ENCODE assay signal across 18 mouse cellular contexts in the genomic region with DNA sequence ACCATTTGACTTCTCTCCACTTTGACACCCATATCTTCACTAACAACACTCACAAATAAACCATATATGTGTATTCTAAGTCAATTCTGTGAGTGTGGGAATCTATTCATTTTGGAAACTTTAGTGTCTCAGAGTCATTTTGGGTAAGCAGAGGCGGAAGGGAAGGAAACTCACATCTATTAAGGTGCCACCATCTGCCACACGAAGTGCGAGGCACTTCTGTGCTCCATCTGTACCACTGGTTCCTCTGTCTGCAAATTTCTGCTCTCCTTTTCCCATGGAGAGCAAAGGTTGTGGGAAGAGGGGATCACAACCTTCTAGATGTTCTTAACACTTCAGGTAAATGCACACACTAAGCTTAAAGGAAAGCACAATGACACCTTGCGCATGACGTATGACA. TPM values are rescaled to one million over a fixed set of nuclear protein-coding genes. Genes with fewer than 3 reads are reported as not detected.
DNase-seq lines count a peak whose midpoint lies in the region; ATAC-seq lines count a peak whose summit lies in the region.
"Had no signal": no experiment of that assay in that cellular context is flagged by ENCODE, and none has a peak within 500 bp of the region (broad histone marks: within the 10 kb centered on the region; RNA-seq: fewer than 3 reads in every experiment).

No protein-coding gene starts in this region.

- no peak for ATAC-seq in megakaryocyte progenitor cell, adult 5-6 weeks (replicated peaks; ENCODE audit: poor library complexity)
- ATAC-seq: CD4-positive, CD25-positive, alpha-beta regulatory T cell, adult 4 months; forebrain, embryonic 15.5 days; hindbrain, embryonic 16.5 days had no signal

- intact Hi-C loops in left cerebral cortex, postnatal 4 days (cut with DNase I) = no loop called here

- peak; percentile 18 to 51 for DNase-seq in left cerebral cortex, adult 18-20 months (ENCODE audit: low spot score in 2 of 2)
- no peak for DNase-seq in left cerebral cortex, postnatal 4 days
- DNase-seq in brain, adult 2 months (ENCODE audit: low read depth, low spot score) = peak; percentile 73
- DNase-seq in right cerebral cortex, postnatal 10 days (ENCODE audit: low spot score in 2 of 2) = peak; percentile 24 to 47
- no peak for DNase-seq in kidney, postnatal 25 days
- DNase-seq: adrenal gland, adult 8-10 months; adrenal gland, postnatal 36 days; cerebellum, adult 11-12 months; cerebellum, adult 9-10 months; cerebellum, postnatal 25 days; gastrocnemius, postnatal 36 days; heart, adult 11 months; heart, postnatal 4 days had no signal

RNA-seq across cellular contexts. Expression of a gene that starts 46.2 kb away (rescaled TPM):
- 10 to 100 TPM; 42.3 to 42.8 TPM for total RNA-seq in left cerebral cortex, adult 18-20 months (2021)
- total RNA-seq in left cerebral cortex, postnatal 4 days (2021) = 100 to 1,000 TPM in 1 of 2 experiments, 10 to 100 TPM in 1; 96.0 to 110 TPM
- not detected in 2 replicates for total RNA-seq in megakaryocyte progenitor cell, adult 5-6 weeks (2015)
- total RNA-seq in megakaryocyte progenitor cell, adult 5-6 weeks (2017) = not detected in 2 replicates
- total RNA-seq: adrenal gland, adult 8-10 months; adrenal gland, postnatal 36 days; G1E; gastrocnemius, postnatal 36 days had no signal

Comparison
In these comparisons a context has a peak if more than half of its experiments do, and no peak if none do; other contexts are left out.
1. DNase-seq: peak in left cerebral cortex, adult 18-20 months (2 of 2), brain, adult 2 months (single experiment) and right cerebral cortex, postnatal 10 days (2 of 2); none in left cerebral cortex, postnatal 4 days (single experiment) and kidney, postnatal 25 days (0 of 2).
2. RNA of a gene that starts 46.2 kb away (total RNA-seq): 96.0 to 110 TPM in left cerebral cortex, postnatal 4 days and 42.3 to 42.8 TPM in left cerebral cortex, adult 18-20 months; not detected in megakaryocyte progenitor cell, adult 5-6 weeks; every median in the first group is over 10 times any median in the second.